Mouse (Mus musculus) heart, postnatal 36 days (tissue): Measurements from ENCODE around the gene Ndufv1. TPM values are rescaled to one million over a fixed set of nuclear protein-coding genes. Genes with fewer than 3 reads are reported as not detected.
"Not testable (repeated sequence)": the region's sequence is repeated elsewhere in the genome, so short reads cannot be mapped to it uniquely, and the experiment has no call there.

ENCODE experiments used
- DNase-seq, 2 experiments: peaks; one replicate each; pipeline ENCODE4 v3.0.0; 2021 to 2022
- intact Hi-C: fragments of 180-260 bp; cut with DNase I; formaldehyde crosslinking; loops from one replicate; pipeline ENCODE4 v1.15.1; 2025
- total RNA-seq, 2 experiments: library from RNA; stranded (reverse); gene quantifications; 2 replicates each; pipeline ENCODE4 v1.2.3; 2021

The Ndufv1 gene
- total RNA-seq, 2 experiments from 2014 or later, result 1,111 to 1,164 TPM

DNA sequence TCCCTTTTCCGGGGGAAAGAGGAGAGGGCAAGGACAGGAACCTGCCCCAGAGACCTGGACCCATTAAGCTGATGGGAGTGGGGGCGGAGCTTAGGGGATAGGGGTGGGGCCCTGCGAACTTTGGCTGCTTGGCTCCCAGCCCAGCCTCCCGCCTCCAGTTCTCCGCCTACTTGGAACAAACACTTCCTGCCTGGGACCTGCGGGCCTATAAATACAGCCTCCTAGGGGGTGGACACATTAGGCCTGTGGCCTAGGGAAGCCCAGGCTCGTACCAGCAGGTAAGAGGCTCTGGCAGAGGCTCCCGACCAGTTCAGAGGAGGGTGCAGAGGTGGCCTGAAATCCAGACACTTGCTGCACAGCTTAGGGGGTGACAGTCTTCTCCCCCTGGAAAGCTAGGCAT, 26.3 kb downstream of the Ndufv1 start, which contains the start of gene Acy3:
Gene Acy3 (plus strand): TSS at position 237 of the 400 bp plus-strand sequence.
- DNase-seq, result peak; percentile 86 to 87
- intact Hi-C loops, result no loop called here

DNA sequence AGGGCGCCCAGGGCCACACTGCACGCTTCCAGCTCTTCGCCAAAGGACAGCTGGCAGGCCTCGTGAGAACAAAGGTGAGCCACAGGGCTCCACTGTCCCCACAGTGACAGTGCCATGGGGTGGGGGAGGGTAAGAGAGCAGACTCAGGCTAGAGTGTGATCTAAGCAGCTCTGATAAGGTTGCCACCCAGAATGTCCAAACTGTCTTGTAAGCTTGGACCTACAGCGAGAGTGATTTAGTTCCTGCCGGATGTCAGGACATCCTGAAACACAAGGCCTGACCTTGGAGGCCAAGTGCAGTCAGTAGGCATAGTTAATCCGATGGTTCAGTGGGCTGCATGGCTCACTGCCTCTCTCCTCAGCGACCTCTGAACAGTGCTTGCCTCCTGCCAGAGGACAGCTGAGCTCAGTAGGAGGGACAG, 27.3 kb downstream of the Ndufv1 start:
- peak; percentile 38 to 54 for DNase-seq
- intact Hi-C loops, result no loop called here

DNA sequence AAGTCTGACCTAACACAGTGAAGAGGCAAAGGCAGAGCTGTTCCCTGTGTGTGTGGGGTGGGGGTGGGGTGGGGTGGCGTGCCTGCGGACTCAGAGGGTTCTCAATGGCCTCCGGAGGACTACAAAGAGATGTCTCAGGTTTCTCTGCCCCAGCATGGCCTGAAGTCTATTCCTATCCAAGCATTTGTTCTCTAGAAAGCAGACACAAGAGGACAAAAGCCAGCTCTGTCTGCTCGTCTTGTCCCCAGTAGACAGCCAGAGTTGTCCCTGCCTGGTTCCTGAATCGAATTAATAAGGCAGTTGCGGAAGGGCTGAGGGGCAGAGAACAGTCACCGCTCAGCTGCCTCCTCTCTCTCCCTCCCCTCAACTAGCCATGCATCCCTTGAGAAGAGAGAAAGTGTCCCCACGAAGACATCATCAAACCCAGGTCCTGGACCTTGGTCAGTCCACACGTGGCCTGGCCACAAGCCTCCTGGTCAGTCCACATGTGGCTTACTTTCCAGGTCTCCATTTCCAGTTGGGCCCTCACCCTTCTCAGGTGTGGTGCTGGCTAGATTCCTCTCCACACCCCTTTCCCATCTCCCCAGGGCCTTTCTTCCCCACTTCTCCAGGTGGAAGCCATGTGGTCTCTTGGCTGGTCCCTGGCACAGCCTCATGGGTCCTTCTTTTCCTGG, 28.9 kb downstream of the Ndufv1 start:
- DNase-seq, result no peak
- intact Hi-C loops, result loop anchor here (5.0 kb wide), 2 partner anchors 191 to 261 kb away; no protein-coding TSS in a partner anchor

DNA sequence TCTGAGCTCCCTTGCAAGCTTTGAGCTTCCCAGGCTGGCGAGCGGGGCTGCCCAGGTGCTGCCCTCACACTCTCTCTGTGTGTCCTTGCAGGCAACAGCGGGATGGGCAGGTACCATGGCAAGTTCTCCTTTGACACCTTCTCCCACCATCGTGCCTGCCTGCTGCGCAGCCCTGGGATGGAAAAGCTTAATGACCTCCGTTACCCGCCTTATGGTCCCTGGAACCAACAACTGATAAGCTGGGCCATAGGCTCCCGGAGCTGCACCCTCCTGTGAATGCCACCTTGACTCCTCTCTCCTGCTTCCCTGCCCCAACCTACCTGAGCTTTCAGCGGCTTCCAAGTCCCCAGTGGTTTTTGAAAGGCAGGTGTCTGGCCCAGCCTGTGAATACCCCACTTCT, 31.7 kb downstream of the Ndufv1 start:
- intact Hi-C loops, result loop anchor here (1.0 to 5.0 kb wide), 3 partner anchors 35 to 259 kb away; no protein-coding TSS in a partner anchor
- DNase-seq, result no peak

DNA sequence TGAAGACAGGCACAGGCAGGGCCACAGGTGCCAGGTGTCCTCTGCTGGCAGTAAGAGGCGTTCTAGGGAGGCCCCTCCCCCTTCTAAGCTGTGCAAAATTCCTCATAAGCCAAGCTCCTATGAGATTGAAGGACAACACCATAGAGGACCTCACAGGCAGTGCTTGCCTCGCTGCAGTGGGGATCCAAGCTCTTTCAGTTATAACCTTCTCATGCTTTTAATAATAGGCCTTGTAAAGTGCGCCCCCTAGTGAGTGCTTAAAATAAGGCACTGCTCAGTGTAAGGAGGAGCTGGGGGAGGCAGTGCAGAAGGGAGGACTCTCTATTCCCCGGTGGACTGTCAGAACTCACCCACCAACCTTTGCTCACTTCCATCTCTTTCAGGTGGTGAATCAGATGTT, 32.3 kb downstream of the Ndufv1 start:
- intact Hi-C loops, result loop anchor here (1.0 to 5.0 kb wide), 3 partner anchors 34 to 258 kb away; no protein-coding TSS in a partner anchor
- DNase-seq, result peak; percentile 77 to 79

DNA sequence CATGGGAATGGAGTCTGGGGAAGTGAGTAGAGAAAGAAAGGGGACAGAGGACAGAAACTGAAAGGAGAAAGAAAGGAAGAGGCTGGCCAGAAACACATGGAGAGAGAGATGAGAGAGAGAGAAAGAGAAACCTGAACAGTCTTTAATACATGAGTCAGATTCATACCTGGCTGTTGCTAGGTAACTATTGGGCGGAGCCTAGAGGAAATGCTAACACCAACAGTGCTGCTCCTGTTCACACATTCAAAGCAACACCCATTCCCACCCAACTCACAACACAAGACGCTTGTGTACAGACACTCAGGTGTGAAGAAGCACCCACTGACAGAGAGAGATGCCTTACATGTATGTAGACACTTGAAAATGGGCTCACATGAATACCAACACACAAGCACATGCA, 36.7 kb downstream of the Ndufv1 start:
- DNase-seq, result no peak
- intact Hi-C loops, result no loop called here

DNA sequence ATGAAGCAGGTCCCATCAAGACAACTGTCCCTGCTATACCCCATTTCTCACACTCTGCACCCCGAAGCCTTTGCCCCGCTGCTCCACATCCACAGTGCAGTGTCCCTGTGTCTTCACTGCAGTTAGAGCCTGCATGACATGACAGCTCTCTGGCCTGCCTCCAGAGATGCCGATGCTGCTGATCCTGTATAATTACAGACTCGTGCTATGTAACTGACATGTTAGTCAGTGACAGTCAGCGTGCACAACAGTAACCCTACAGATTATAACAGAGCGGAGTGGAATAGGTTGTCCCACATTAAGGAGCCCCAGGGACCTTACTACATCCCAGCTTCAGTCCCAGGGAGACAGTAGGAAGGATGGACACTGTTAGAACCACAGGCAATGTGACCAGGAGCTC, 38.0 kb downstream of the Ndufv1 start:
- intact Hi-C loops, DNase-seq: not testable (repeated sequence)

DNA sequence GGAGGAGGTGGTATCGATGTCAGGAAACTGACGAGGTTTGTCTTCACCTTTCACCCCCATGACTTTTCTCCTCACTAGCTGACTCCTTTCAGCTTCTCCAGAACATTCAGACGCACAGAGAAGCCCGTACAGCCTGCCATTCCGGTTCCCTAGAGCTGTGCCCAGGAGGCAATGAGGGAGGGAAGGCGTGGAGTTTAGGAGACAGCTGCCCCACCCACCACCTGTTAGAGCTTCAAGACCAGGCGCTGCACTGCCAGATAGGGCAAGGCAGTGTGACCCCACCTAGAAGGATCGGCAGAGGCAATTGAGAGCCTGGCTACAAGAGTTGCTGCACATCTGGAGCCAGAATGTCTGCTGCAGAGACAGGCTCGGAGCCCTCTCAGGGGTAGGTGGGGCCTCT, 40.4 kb downstream of the Ndufv1 start, which contains the start of gene Aldh3b2:
Gene Aldh3b2 (plus strand): TSS at position 100 of the 400 bp plus-strand sequence.
- no peak for DNase-seq
- intact Hi-C loops, result no loop called here

DNA sequence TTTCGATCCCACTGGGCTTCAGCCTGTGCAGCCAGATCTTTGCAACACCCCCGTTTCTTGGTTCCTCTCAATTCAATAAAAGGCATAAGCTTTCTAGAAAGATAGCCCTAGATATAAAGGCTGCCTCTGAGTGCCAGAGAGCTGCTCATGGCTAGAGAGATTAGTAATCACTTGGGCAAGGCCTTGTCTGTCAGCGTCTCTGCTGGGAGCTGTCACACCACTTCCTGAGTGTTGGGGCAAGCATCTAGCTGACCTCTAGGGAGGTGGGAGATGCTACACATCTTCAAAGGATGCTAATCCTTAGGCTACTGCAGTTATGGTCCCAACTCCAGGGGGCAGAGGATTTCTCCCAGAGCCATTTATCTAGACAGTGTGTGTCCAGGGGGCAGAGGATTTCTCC, 45.3 kb downstream of the Ndufv1 start:
- intact Hi-C loops, result no loop called here

DNA sequence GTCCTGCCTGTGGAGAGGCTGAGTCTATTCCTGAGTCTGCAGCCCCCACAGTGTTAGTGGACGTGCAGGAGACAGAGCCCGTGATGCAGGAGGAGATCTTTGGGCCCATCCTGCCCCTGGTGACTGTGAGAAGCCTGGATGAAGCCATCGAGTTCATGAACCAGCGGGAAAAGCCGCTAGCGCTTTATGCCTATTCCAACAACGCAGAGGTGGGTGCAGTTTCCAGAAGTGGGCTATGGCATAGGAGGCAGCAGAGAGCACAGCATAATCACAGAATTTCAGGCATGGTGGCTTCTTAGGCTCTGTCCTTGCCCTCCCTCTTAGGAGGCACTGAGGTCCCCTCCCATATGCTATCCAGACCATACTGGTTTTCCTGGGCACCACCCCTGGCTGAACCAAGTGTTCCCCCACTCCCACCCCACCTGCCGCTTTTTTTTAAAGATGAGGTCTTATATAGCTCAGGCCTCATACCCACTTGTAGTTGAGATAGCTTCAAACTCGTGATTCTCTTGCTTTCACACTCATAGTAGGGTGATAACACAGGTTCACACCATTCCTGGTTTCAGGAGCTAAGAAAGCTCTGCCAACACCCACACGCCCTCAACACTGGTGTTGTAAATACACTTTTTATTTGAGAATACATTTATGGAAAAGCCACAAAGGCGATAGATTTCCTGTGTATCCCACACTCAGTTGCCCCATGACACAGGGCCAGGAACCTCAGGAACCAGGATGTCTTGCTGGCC, 46.1 kb downstream of the Ndufv1 start:
- intact Hi-C loops, result no loop called here
- DNase-seq, result no peak

More for the DNA sequence above, 45.3 kb downstream of the Ndufv1 start:
- no peak for DNase-seq

DNA sequence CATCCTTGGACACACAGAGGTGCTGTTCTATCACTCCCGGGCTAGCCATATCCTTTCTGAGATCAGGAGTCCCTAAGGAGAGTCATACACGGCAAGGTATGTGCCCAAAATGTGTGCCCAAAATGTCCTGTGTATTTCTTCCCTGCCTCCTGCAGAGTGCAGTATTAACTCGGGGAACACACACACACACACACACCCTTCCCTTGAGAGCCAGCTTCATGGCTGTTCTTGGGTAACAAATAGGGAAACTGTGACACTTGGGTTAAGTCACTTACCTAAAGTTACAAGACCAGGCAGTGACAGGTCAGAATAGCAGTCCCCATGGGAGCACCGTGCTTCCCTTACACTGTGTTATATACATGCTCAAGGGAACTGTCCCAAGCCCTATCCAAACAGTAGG, 48.6 kb downstream of the Ndufv1 start:
- intact Hi-C loops, result no loop called here

DNA sequence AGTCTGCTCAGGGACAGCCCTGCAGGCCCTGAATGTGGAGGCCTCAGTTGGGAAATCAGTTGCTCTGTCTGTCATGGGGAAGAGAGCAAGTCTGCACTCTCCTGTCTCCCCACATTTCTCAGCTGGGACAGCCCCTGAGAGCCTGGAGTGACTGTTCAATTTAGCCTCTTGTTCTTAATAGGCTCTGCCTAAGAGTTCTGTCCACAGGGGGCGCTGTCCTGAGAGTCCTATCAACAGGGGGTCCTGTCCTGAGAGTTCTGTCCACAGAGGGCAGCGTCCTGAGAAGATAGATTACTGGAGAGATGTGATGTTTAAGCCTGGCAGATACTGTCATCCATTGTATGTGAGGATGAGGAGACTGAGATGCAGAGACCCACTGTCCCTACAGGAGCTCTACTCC, 50.1 kb downstream of the Ndufv1 start:
- intact Hi-C loops, result no loop called here
- DNase-seq, result no peak

More for the DNA sequence above, 48.6 kb downstream of the Ndufv1 start:
- DNase-seq, result no peak

DNA sequence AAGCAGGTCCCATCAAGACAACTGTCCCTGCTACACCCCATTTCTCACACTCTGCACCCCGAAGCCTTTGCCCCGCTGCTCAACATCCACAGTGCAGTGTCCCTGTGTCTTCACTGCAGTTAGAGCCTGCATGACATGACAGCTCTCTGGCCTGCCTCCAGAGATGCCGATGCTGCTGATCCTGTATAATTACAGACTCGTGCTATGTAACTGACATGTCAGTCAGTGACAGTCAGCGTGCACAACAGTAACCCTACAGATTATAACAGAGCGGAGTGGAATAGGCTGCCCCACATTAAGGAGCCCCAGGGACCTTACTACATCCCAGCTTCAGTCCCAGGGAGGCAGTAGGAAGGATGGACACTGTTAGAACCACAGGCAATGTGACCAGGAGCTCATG, 50.8 kb downstream of the Ndufv1 start:
- intact Hi-C loops, result not testable (repeated sequence)

DNA sequence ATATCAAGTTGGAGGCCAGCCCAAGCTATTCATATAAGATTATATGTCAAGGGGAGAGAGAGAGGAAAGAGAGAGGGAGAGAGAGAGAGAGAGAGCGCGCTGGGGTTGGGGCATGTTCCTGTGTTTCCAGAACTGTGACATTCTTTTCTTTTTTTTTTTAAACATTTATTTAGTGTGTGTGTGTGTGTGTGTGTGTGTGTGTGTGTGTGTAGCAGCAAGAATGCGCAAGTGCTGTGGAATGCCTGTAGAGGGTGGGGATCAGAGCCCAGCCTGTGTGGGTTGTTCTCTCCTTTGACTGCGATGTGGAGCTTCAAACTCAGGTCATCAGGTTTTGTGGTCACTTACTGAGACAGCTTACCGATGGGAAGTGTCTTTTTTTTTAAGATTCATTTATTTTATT, 52.4 kb downstream of the Ndufv1 start:
- DNase-seq, result no peak
- intact Hi-C loops, result no loop called here

More for the DNA sequence above, 50.8 kb downstream of the Ndufv1 start:
- not testable (repeated sequence) for DNase-seq

DNA sequence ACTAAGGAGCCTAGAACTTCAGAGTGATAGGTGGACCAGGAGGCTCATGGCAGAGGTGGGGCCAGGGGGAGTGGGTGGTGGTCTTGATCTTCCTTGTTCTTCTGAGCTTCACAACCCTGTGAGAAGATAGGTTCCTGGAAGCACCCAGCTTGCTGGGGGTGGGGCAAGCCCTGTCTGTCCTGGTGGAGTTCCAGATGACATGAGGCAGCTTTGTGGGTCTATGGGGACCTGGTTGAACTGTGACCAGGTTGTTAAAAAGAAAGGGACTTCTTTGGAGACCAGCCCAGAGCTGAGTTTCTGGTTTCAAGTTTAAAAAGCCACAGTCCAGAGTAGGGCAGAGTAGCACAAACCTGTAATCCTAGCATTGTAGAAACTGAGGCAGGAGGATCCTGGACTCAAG, 53.6 kb downstream of the Ndufv1 start:
- intact Hi-C loops, result no loop called here
- no peak for DNase-seq

DNA sequence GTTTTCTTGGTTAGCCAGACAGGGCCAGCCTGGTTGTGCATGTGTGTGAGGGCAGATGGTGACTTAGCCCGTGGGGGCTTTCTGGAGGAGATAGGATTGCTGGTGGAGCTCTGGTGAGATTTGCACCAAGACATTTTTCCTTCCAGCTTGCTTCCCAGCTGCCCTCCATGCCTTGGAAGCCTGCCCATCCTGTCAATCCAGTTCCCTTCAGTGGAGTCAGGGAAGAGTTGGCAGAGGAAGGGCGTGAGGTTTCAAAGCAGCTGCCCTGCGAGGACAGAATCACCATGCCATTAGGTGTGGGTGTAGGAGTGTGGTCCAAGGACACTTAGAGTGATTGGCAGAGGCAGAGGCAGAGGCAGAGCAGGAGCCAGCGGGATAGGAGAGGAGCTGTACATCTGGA, 54.1 kb downstream of the Ndufv1 start, which contains the start of gene Aldh3b3:
Gene Aldh3b3 (plus strand): TSS at position 176 of the 400 bp plus-strand sequence.
- intact Hi-C loops, result no loop called here
- DNase-seq, result no peak

Other genes with a start within 250 kb of the Ndufv1 start
- 10 to 100 TPM; 31.0 to 34.2 TPM for gene Kmt5b, start 245.4 kb downstream of the Ndufv1 start, total RNA-seq
- gene Chka, start 161.0 kb downstream of the Ndufv1 start, total RNA-seq, result 10 to 100 TPM; 10.5 to 11.5 TPM
- gene Tcirg1, start 105.7 kb downstream of the Ndufv1 start, total RNA-seq, result 10 to 100 TPM in 1 of 2 experiments, 1 to 10 TPM in 1; 9.1 to 17.7 TPM
- 100 to 1,000 TPM; 508 to 532 TPM for gene Ndufs8, start 100.0 kb downstream of the Ndufv1 start, total RNA-seq
- gene Aldh3b1, start 83.0 kb downstream of the Ndufv1 start, total RNA-seq, result 1 to 10 TPM; 1.5 to 1.6 TPM
- gene Unc93b1, start 77.6 kb downstream of the Ndufv1 start, total RNA-seq, result 10 to 100 TPM; 16.9 to 20.6 TPM
- gene Aldh3b3, start 54.2 kb downstream of the Ndufv1 start, total RNA-seq, result under 1 TPM; 0.38 to 0.56 TPM
- gene Aldh3b2, start 40.5 kb downstream of the Ndufv1 start, total RNA-seq, result under 1 TPM in 1 of 2 experiments, not detected in 1; 0.39 TPM
- gene Acy3, start 26.2 kb downstream of the Ndufv1 start, total RNA-seq, result 10 to 100 TPM; 22.8 to 24.4 TPM
- gene Tbx10, start 20.1 kb downstream of the Ndufv1 start, total RNA-seq, result not detected
- 100 to 1,000 TPM; 126 to 140 TPM for gene Nudt8, start 12.2 kb downstream of the Ndufv1 start, total RNA-seq
- 1 to 10 TPM; 1.3 to 1.4 TPM for gene Gm49405, start 12.2 kb downstream of the Ndufv1 start, total RNA-seq
- 100 to 1,000 TPM; 174 to 196 TPM for gene Doc2g, start 9.5 kb downstream of the Ndufv1 start, total RNA-seq
- gene Gstp1, start 25.2 kb upstream of the Ndufv1 start, total RNA-seq, result 100 to 1,000 TPM; 339 to 350 TPM
- 100 to 1,000 TPM; 120 to 124 TPM for gene Gstp2, start 33.2 kb upstream of the Ndufv1 start, total RNA-seq
- not detected for gene Gstp3, start 46.8 kb upstream of the Ndufv1 start, total RNA-seq
- gene Cabp2, start 68.8 kb upstream of the Ndufv1 start, total RNA-seq, result not detected
- gene Cdk2ap2, start 84.4 kb upstream of the Ndufv1 start, total RNA-seq, result 10 to 100 TPM; 35.3 to 39.1 TPM
- gene Pitpnm1, start 87.2 kb upstream of the Ndufv1 start, total RNA-seq, result 10 to 100 TPM; 20.7 to 22.9 TPM
- 10 to 100 TPM; 56.8 to 64.0 TPM for gene Aip, start 113.1 kb upstream of the Ndufv1 start, total RNA-seq
- not detected for gene Gpr152, start 127.0 kb upstream of the Ndufv1 start, total RNA-seq
- gene Cabp4, start 131.2 kb upstream of the Ndufv1 start, total RNA-seq, result under 1 TPM in 1 of 2 experiments, not detected in 1; 0.19 TPM
- gene Coro1b, start 135.8 kb upstream of the Ndufv1 start, total RNA-seq, result 10 to 100 TPM; 52.4 to 55.6 TPM
- gene Ptprcap, start 140.8 kb upstream of the Ndufv1 start, total RNA-seq, result 1 to 10 TPM; 1.1 to 1.3 TPM
- gene Rps6kb2, start 150.5 kb upstream of the Ndufv1 start, total RNA-seq, result 10 to 100 TPM; 16.4 to 18.8 TPM
- 10 to 100 TPM; 29.4 to 33.7 TPM for gene Carns1, start 162.7 kb upstream of the Ndufv1 start, total RNA-seq
- 10 to 100 TPM in 1 of 2 experiments, 1 to 10 TPM in 1; 6.6 to 11.1 TPM for gene Tbc1d10c, start 178.5 kb upstream of the Ndufv1 start, total RNA-seq
- gene Ppp1ca, start 179.3 kb upstream of the Ndufv1 start, total RNA-seq, result 100 to 1,000 TPM; 326 to 332 TPM
- 1 to 10 TPM; 5.2 to 5.3 TPM for gene Rad9a, start 188.9 kb upstream of the Ndufv1 start, total RNA-seq
- gene Clcf1, start 201.4 kb upstream of the Ndufv1 start, total RNA-seq, result 1 to 10 TPM in 1 of 2 experiments, under 1 TPM in 1; 0.51 to 1.2 TPM
- not detected for gene AC109138.7, start 201.6 kb upstream of the Ndufv1 start, total RNA-seq
- gene Pold4, start 219.1 kb upstream of the Ndufv1 start, total RNA-seq, result 10 to 100 TPM; 11.9 to 13.7 TPM